Mouse (Mus musculus) embryonic stem cell, embryonic (primary cell): ENCODE results near the gene Them5.

ENCODE experiments used
- CTCF ChIA-PET, 4 experiments: fragments of 300-600 bp in 2 of 4; fragments of 350-600 bp in 2 of 4; sonication (Branson Sonifier 250); formaldehyde crosslinking; loops; one replicate each; lab custom pipeline; 2022; ENCODE audit warnings: inconsistent platforms in 2 of 4; lab: Charles Lee
- POLR2A ChIA-PET, 4 experiments: fragments of 300-600 bp in 2 of 4; fragments of 350-600 bp in 2 of 4; sonication (Branson Sonifier 250); formaldehyde crosslinking; loops; one replicate each; lab custom pipeline; 2022; ENCODE audit warnings: antibody characterized with exemption in 4 of 4, inconsistent platforms in 1 of 4; lab: Charles Lee

Them5 gene

GRCm38 (mm10) chr3:94364154-94364526 lies 22.2 kb downstream of the Them5 start:
- POLR2A ChIA-PET, result interaction anchor here in 1 of 4 experiments (1.0 kb wide), 1 partner anchor 13 kb away, joined by 3 read pairs; no protein-coding TSS in a partner anchor

DNA sequence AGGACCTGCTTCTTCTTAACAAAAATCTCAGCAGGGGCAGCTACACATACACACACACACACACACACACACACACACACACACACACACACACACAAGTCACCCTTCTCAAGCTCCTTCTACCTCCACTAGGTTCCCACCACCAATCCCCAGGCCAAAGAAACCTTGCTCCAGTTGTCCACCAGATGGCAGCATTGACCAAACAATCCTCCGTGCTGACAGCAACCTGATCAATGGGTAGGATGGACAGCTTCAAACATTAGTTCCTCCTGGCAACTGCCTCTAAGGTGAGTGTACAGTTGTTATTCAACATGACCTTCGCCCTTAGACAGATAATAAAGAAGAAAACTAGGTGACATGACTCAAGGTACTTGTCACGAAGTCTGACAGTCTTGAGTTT lies 24.9 kb downstream of the Them5 start:
- POLR2A ChIA-PET, result interaction anchor here in 2 of 4 experiments (0.6 to 2.6 kb wide), 9 partner anchors 11 to 1286 kb away, joined by 3 to 8 read pairs (median 3); partner anchors contain the start of genes Mrpl9 (in 1 of the 2) and Oaz3 (in 1 of the 2)
- CTCF ChIA-PET, result interaction anchor here (0.6 to 2.1 kb wide), 66 partner anchors 10 to 662 kb away, joined by 3 to 20 read pairs (median 4); partner anchors contain the start of genes Mrpl9 (in 2 of the 4), Oaz3 (in 2 of the 4) and Tdrkh (in 1 of the 4)

More at GRCm38 (mm10) chr3:94364154-94364526, 22.2 kb downstream of the Them5 start:
- CTCF ChIA-PET, result interaction anchor here in 2 of 4 experiments (0.6 to 1.5 kb wide), 3 partner anchors 78 to 524 kb away, joined by 3 to 7 read pairs (median 5); partner anchors contain the start of gene Mrpl9 (in 1 of the 2)

DNA sequence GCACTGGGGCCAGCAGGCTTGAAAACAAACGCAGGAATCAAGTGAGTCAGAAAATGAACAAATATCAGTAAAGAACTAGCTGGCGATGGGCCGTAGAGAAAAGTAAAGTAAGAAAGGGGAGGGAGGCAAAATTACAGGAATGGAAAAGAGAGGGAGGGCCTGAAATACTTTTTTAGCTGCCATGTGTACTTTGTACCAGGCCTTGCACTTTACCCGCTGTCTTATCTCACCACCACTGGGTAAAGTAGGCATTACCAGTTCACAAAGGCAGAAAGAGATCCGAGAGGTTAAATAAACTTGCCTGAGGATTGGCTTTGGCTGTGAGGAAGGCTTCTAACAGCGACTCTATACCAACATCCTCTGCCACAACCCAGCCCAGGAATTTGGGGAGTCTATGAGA lies 25.6 kb downstream of the Them5 start:
- CTCF ChIA-PET, result interaction anchor here in 3 of 4 experiments (0.7 to 2.1 kb wide), 17 partner anchors 10 to 536 kb away, joined by 3 to 20 read pairs (median 7); partner anchors contain the start of genes Mrpl9 (in 2 of the 3) and Oaz3 (in 2 of the 3)
- POLR2A ChIA-PET, result interaction anchor here in 2 of 4 experiments (0.6 to 2.6 kb wide), 4 partner anchors 10 to 394 kb away, joined by 3 to 8 read pairs (median 4); partner anchors contain the start of genes Mrpl9 (in 1 of the 2) and Oaz3 (in 1 of the 2)

DNA sequence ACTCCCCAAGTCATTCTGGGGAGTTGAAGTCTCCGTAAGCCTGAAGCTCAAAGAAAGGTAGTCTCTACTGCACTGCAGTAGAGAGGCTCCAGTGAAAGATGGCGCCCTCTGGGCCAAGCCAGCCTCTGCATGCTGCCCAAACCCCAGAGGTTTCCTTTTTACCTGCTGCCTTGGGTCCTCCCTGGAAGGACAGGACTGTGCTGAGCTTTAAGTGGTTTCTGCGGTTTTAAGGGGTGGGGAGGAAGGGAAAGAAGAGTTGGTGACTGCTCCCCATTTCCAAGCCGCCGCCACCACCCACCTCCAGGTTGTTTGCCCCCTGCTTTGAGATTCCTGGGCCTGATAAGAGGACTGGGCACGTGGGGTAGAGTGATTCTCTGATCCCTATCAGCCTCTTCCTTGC lies 26.7 kb downstream of the Them5 start:
- ChIA-PET POLR2A (interaction anchor here in 2 of 4 experiments (0.6 to 3.3 kb wide), 7 partner anchors 9 to 646 kb away, joined by 3 to 15 read pairs (median 3); partner anchors contain the start of genes Mrpl9 (in 1 of the 2), Oaz3 (in 1 of the 2) and Tdrkh (in 1 of the 2)), CTCF (interaction anchor here (0.6 to 2.2 kb wide), 6 partner anchors 53 to 455 kb away, joined by 3 to 5 read pairs (median 3); no protein-coding TSS in a partner anchor)

GRCm38 (mm10) chr3:94369709-94370108 lies 27.8 kb downstream of the Them5 start:
- ChIA-PET POLR2A (interaction anchor here in 2 of 4 experiments (0.6 to 3.3 kb wide), 10 partner anchors 7 to 221 kb away, joined by 3 to 15 read pairs (median 3); partner anchors contain the start of genes Mrpl9 (in 1 of the 2), Oaz3 (in 1 of the 2) and Tdrkh (in 1 of the 2)), CTCF (interaction anchor here (0.5 to 2.2 kb wide), 9 partner anchors 9 to 1474 kb away, joined by 3 to 6 read pairs (median 4); no protein-coding TSS in a partner anchor)

GRCm38 (mm10) chr3:94371637-94372036 lies 29.7 kb downstream of the Them5 start:
- CTCF ChIA-PET, result interaction anchor here in 1 of 4 experiments (1.1 kb wide), 1 partner anchor 162 kb away, joined by 3 read pairs; no protein-coding TSS in a partner anchor

DNA sequence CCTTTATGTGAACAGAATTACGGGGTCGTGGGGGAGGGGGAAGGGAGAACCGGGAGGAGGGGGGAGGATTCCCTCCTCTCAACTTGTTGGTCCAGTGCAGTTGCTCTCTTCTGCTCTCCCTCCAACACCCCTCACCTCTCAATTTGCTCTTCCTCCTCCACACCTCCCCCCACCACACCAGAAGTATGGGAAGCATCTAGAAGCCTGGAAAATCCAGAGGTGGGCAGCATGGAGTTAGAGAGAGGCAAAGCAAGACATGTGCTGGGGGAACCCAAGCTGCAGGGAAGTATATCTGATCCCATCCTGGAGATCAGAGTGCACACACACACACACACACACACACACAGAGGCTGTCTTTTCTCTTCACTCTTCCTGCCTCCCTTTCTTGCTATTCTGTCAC lies 30.1 kb downstream of the Them5 start:
- CTCF ChIA-PET, result interaction anchor here in 1 of 4 experiments (1.1 to 1.2 kb wide), 2 partner anchors 161 to 531 kb away, joined by 3 read pairs; no protein-coding TSS in a partner anchor
- POLR2A ChIA-PET, result interaction anchor here in 3 of 4 experiments (0.5 to 1.5 kb wide), 11 partner anchors 8 to 624 kb away, joined by 3 to 15 read pairs (median 3); partner anchors contain the start of genes C2cd4d (in 1 of the 3), Cgn (in 1 of the 3) and Lingo4 (in 1 of the 3)

More at GRCm38 (mm10) chr3:94371637-94372036, 29.7 kb downstream of the Them5 start:
- POLR2A ChIA-PET, result interaction anchor here in 3 of 4 experiments (0.5 to 3.3 kb wide), 12 partner anchors 9 to 694 kb away, joined by 3 to 15 read pairs (median 3); partner anchors contain the start of genes C2cd4d (in 1 of the 3), Cgn (in 1 of the 3), Lingo4 (in 1 of the 3) and Tdrkh (in 1 of the 3)

GRCm38 (mm10) chr3:94372641-94373040 lies 30.7 kb downstream of the Them5 start, which contains the start of gene Rorc:
Rorc (plus strand) TSS chr3:94372794.
- ChIA-PET POLR2A (interaction anchor here (0.7 to 1.5 kb wide), 8 partner anchors 8 to 150 kb away, joined by 3 to 5 read pairs (median 3); partner anchors contain the start of genes C2cd4d (in 1 of the 4) and Tdrkh (in 1 of the 4)), CTCF (interaction anchor here in 1 of 4 experiments (1.0 to 1.2 kb wide), 2 partner anchors 84 to 530 kb away, joined by 3 read pairs; no protein-coding TSS in a partner anchor)

GRCm38 (mm10) chr3:94373090-94373489 lies 31.2 kb downstream of the Them5 start:
- ChIA-PET CTCF (interaction anchor here in 1 of 4 experiments (0.7 to 1.2 kb wide), 3 partner anchors 12 to 530 kb away, joined by 3 read pairs; no protein-coding TSS in a partner anchor), POLR2A (interaction anchor here (0.6 to 1.5 kb wide), 6 partner anchors 8 to 1066 kb away, joined by 3 to 5 read pairs (median 4); partner anchors contain the start of genes C2cd4d (in 1 of the 4) and Tdrkh (in 1 of the 4))

GRCm38 (mm10) chr3:94373597-94374011 lies 31.7 kb downstream of the Them5 start:
- ChIA-PET POLR2A (interaction anchor here in 3 of 4 experiments (0.6 to 1.3 kb wide), 6 partner anchors 18 to 1067 kb away, joined by 3 to 5 read pairs (median 4); partner anchors contain the start of gene Tdrkh (in 1 of the 3)), CTCF (interaction anchor here in 1 of 4 experiments (0.7 to 1.0 kb wide), 2 partner anchors 13 to 83 kb away, joined by 3 read pairs; no protein-coding TSS in a partner anchor)

- CTCF ChIA-PET, result interaction anchor here in 1 of 4 experiments (0.5 kb wide), 1 partner anchor 218 kb away, joined by 6 read pairs; no protein-coding TSS in a partner anchor
- POLR2A ChIA-PET, result interaction anchor here in 1 of 4 experiments (0.8 kb wide), 1 partner anchor 17 kb away, joined by 3 read pairs; no protein-coding TSS in a partner anchor
Measured at GRCm38 (mm10) chr3:94374636-94375035, 32.7 kb downstream of the Them5 start.

GRCm38 (mm10) chr3:94375146-94375545 lies 33.2 kb downstream of the Them5 start:
- POLR2A ChIA-PET, result no interaction called here
- CTCF ChIA-PET, result interaction anchor here in 1 of 4 experiments (0.5 kb wide), 1 partner anchor 218 kb away, joined by 6 read pairs; no protein-coding TSS in a partner anchor

GRCm38 (mm10) chr3:94375861-94376260 lies 34.0 kb downstream of the Them5 start:
- ChIA-PET CTCF (interaction anchor here in 2 of 4 experiments (0.6 to 1.3 kb wide), 2 partner anchors 9 to 11 kb away, joined by 5 to 6 read pairs; no protein-coding TSS in a partner anchor), POLR2A (no interaction called here)

- CTCF ChIA-PET, result interaction anchor here in 2 of 4 experiments (0.6 to 1.5 kb wide), 4 partner anchors 10 to 125 kb away, joined by 3 to 13 read pairs (median 4); no protein-coding TSS in a partner anchor
- POLR2A ChIA-PET, result interaction anchor here in 3 of 4 experiments (0.5 to 1.9 kb wide), 9 partner anchors 8 to 418 kb away, joined by 3 to 8 read pairs (median 3); partner anchors contain the start of genes Oaz3 (in 2 of the 3) and Mrpl9 (in 1 of the 3)
Measured at GRCm38 (mm10) chr3:94377028-94377923, 35.4 kb downstream of the Them5 start.

DNA sequence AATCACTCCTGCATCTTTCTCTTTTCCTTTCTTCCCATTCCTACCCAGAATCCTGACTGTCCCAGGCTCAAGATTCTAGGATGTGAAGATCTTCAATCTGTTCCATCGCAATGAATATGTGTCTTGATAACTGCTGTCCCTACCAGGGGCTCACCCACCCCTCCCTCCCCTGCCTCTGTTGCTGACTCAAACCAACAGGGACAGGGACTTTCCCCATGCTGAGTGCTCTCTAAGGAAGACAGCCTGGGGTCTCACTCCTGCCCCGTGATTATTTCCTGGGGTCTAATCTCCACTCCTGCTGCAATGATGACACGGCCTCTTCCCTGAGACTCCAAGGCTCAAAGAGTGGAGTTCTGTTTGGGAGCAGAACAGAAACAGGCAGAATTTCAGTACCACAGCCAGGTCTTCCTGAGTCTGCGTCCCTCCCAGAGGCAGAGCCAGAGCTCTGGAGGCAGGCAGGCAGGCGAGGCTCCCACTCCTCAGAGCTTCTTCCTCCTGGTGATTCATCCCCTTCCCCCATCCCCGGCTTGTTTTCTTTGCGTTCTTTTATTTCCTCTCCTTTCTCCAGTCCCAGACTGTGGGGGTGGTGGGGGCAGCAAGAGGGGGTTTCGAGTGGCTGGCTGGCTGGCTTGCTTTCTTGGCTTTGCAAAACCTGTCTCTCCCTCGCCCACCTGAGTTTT lies 38.1 kb downstream of the Them5 start:
- ChIA-PET CTCF (interaction anchor here in 1 of 4 experiments (1.3 kb wide), 1 partner anchor 13 kb away, joined by 3 read pairs; no protein-coding TSS in a partner anchor), POLR2A (interaction anchor here in 2 of 4 experiments (1.2 to 1.6 kb wide), 2 partner anchors 8 to 21 kb away, joined by 3 read pairs; no protein-coding TSS in a partner anchor)

DNA sequence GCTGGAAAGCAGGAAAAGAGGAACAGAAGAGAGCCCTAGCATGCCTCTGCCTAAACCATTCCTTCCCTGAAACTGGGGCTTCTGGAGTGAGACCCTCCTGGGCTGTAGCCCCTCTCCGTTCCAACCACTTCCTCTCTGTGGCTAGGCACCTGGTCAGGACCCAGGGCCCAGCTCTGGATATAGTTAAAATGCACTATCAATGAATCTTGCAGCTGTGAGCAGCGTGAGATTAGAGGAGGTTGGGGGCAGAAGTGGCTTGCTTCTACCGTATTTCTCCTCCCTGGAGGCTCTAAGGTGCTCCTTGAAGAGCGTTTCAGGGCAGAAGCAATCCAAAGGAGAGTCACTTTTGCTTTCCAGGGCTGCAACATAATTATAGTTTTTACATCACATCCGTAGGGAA lies 40.4 kb downstream of the Them5 start:
- CTCF ChIA-PET, result no interaction called here
- POLR2A ChIA-PET, result no interaction called here
